Mouse (Mus musculus) neutrophil, adult 59 days (primary cell): ENCODE measurements around the gene Stag3. TPM values are rescaled to one million over a fixed set of nuclear protein-coding genes. Genes with fewer than 3 reads are reported as not detected.

Experiments
- total RNA-seq, 2 experiments: library from RNA; stranded (reverse); gene quantifications; 1 replicate in 1 of 2; 2 replicates in 1 of 2; pipeline ENCODE4 v1.2.4; 2023

Gene Stag3
- total RNA-seq: 1 to 10 TPM; 1.4 to 2.7 TPM

GRCm38 (mm10) chr5:138279585-138280424, at the start of gene Stag3, which contains the start of the genes Gm43720 and Gpc2:
Gene Stag3 (plus strand): TSS chr5:138280240.
Gene Gm43720 (minus strand): TSS chr5:138279958.
Gene Gpc2 (minus strand): TSS chr5:138280005.

DNA sequence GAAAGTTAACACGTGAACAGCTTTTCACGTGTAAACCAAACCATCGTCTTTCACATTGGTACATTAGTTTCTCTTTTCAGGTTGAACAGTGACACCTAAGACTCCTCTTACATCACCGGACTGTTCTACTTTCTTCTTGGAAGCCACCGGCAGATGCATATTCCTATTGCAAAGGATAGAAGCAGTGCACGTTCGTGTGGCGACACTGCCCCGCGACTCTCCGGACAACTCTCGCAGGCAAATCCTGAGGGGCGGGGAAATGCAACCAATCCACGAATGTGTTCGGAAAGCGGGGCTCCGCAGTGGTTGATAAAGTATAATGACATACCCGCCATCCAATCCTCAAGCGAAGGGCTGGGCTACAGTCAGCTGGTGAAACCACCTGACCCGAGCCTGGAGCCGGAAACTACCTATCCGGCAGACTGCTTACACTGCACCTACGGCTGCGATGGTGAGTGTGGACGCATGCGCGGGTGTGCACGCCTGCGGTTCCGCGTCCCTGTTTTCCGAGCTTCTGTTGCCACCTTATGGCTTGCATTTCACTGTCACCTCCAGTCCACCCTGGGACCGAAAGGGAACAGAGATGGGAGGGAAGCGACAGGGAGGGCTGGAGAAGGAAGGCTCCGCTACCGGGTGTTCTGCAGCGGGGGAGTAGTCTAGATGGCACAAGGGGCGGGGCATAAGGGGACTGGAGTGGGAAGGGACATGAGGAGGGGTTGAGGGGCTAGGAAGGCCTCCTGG, 24.5 kb upstream of the Stag3 start, which contains the start of gene Lamtor4:
Gene Lamtor4, plus strand, starts transcription at position 130 of the 741 bp plus-strand sequence.

DNA sequence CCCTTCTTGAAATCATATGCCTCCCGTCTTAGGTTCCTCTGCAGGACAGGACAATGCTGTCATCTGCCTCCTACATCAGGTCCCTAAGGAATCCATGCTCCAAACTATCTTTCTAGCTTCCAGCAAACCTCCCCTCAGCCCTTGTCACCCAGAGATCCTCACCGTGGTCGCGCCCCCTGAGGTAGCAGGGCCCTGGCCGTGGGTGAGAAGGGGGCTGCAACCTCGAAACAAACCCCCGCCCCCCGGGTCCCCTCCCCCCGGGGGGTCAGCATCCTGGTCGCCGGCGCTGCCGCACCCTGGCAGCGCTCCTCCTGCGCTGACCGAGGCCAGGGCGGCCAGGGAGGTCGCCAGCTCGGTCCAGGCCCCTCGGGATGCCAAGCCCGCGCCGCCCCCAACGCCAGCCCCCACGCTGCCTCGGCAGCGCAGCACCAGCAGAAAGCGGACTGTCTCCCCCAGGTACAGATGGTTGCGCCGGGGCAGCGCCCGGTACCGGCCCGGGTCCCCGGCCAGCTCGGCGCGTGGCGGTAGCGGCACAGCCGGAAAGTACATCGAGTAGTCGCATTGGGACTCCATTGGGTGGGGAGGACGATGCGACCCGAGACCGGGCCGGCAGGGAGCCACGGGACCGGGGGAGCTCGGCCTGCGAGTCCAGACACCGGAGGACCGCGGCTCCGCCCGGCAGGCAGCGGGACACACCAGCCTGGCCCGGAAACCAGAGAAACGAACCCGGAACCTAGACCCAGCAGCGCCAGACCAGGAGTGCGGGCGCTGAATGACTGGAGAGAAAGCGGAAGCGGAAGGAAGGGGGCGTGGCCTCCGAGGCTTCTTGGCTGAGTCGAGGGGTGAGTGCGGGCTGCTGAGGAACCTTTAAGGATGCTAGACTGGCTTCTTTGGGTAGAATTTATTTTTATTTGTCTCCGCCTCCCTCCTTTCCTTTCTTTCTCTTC, 16.5 kb upstream of the Stag3 start, which contains the start of gene BC037034:
Gene BC037034, minus strand, starts transcription at position 774 of the 947 bp plus-strand sequence.

GRCm38 (mm10) chr5:138272409-138272923, 7.6 kb upstream of the Stag3 start, which contains the start of gene Gal3st4:
Gene Gal3st4 (minus strand): TSS chr5:138272840.

GRCm38 (mm10) chr5:138341661-138342060, 61.6 kb downstream of the Stag3 start, which contains the start of gene Pvrig:
Gene Pvrig (plus strand): TSS chr5:138341961.

Other genes with a start within 250 kb of the Stag3 start
- gene Smok3c, start 227.0 kb upstream of the Stag3 start, total RNA-seq: not detected
- 1 to 10 TPM; 6.8 to 8.4 TPM for gene Zkscan1, start 195.2 kb upstream of the Stag3 start, total RNA-seq
- 1 to 10 TPM; 5.3 to 6.4 TPM for gene Zscan21, start 163.3 kb upstream of the Stag3 start, total RNA-seq
- 1 to 10 TPM; 4.4 to 4.8 TPM for gene Zfp113, start 124.5 kb upstream of the Stag3 start, total RNA-seq
- 10 to 100 TPM; 40.2 to 44.5 TPM for gene Cops6, start 119.2 kb upstream of the Stag3 start, total RNA-seq
- 10 to 100 TPM; 24.8 to 30.5 TPM for gene Ap4m1, start 108.2 kb upstream of the Stag3 start, total RNA-seq
- 100 to 1,000 TPM; 136 to 138 TPM for gene Mcm7, start 107.8 kb upstream of the Stag3 start, total RNA-seq
- gene Taf6, start 92.8 kb upstream of the Stag3 start, total RNA-seq: 10 to 100 TPM; 23.3 to 24.1 TPM
- 10 to 100 TPM in 1 of 2 experiments, 1 to 10 TPM in 1; 9.4 to 14.5 TPM for gene Cnpy4, start 92.8 kb upstream of the Stag3 start, total RNA-seq
- 1 to 10 TPM; 4.1 to 4.8 TPM for gene Mblac1, start 85.9 kb upstream of the Stag3 start, total RNA-seq
- gene Nxpe5, start 54.3 kb upstream of the Stag3 start, total RNA-seq: under 1 TPM; 0.64 to 0.75 TPM
- gene Lamtor4, start 24.8 kb upstream of the Stag3 start, total RNA-seq: 100 to 1,000 TPM; 171 to 172 TPM
- gene BC037034, start 16.2 kb upstream of the Stag3 start, total RNA-seq: 100 to 1,000 TPM; 118 to 120 TPM
- not detected for gene Gal3st4, start 7.4 kb upstream of the Stag3 start, total RNA-seq
- gene Gm43720, start 282 bp upstream of the Stag3 start, total RNA-seq: not detected
- gene Gpc2, start 235 bp upstream of the Stag3 start, total RNA-seq: 1 to 10 TPM; 2.7 to 3.6 TPM
- gene Pvrig, start 61.7 kb downstream of the Stag3 start, total RNA-seq: 1 to 10 TPM; 1.3 to 1.7 TPM
- 1 to 10 TPM; 8.2 to 9.5 TPM for gene Zfp157, start 161.2 kb downstream of the Stag3 start, total RNA-seq